Mouse (Mus musculus) neural tube, embryonic 12.5 days (tissue): ENCODE results near the gene Rtn2. TPM values are rescaled to one million over a fixed set of nuclear protein-coding genes. Genes with fewer than 3 reads are reported as not detected.

Source experiments
- ATAC-seq: fragments of 200-750 bp; cut with Nextera tagmentation; 2 replicates; pipeline ENCODE4 v1.8.0; 2017; ENCODE audit warnings: low read depth, mild to moderate bottlenecking, moderate TSS enrichment, moderate library complexity; ENCODE audit not compliant: low FRiP score
- H3K27ac ChIP-seq: fragments of 300-500 bp; sonication (generic); 2 replicates; pipeline ENCODE4 v1.5.1; 2016
- H3K27me3 ChIP-seq: fragments of 300-500 bp; sonication (generic); replicated peaks from 2 replicates; pipeline ENCODE4 v1.6.1; 2016; ENCODE audit warnings: mild to moderate bottlenecking
- H3K36me3 ChIP-seq: fragments of 300-500 bp; sonication (generic); 2 replicates; pipeline ENCODE4 v1.6.1; 2016; ENCODE audit warnings: mild to moderate bottlenecking
- H3K4me1 ChIP-seq: fragments of 300-500 bp; sonication (generic); 2 replicates; pipeline ENCODE4 v1.6.1; 2016
- H3K4me2 ChIP-seq: fragments of 300-500 bp; sonication (generic); replicated peaks from 2 replicates; pipeline ENCODE4 v1.6.1; 2016; ENCODE audit warnings: mild to moderate bottlenecking
- H3K4me3 ChIP-seq: fragments of 300-500 bp; sonication (generic); 2 replicates; pipeline ENCODE4 v1.5.1; 2016
- H3K9ac ChIP-seq: fragments of 300-500 bp; sonication (generic); 2 replicates; pipeline ENCODE4 v1.6.1; 2016; ENCODE audit warnings: mild to moderate bottlenecking
- H3K9me3 ChIP-seq: fragments of 300-500 bp; sonication (generic); 2 replicates; pipeline ENCODE4 v1.6.1; 2016; ENCODE audit warnings: mild to moderate bottlenecking
- WGBS: fragments of 180-500 bp; shearing (Covaris S2); methylation state at CpG from one replicate; pipeline ENCODE4 v1.1.7; 2016; 5-methylcytosine and 5-hydroxymethylcytosine counted together
- polyA plus RNA-seq: library from polyadenylated mRNA; unstranded; fragments of >200 nt; fragmentation: Nextera tagmentation; extraction: Ambion mirVana; gene quantifications from 2 replicates; pipeline ENCODE4 v1.2.1, GENCODE M21; 2016

Rtn2 gene
- polyA plus RNA-seq: 91.1 and 99.1 TPM in 2 replicates

DNA sequence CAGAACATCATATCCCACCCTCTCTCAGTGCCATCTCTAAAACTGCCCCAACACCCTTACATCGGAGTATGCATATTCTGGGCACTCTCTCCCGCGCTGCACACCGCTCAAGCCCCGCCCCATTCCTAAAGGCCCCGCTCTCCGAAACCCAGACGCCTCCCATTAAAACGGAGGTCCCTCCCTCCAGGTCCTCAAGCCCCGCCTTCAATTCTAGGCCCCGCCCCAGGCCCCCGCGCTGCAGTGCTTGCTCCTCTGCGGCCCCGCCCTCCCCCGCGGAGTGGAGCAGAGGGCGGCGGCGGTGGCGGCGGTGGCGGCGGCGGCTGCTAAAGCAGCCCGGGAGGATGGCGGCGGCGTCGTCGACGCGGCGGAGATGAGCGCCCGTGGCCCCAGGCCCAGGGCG, at the start of gene Rtn2:
Gene Rtn2 (plus strand): TSS at position 240 of the 400 bp plus-strand sequence.
- Histone ChIP-seq H3K27ac (peak within 1 kb of the TSS; percentile 77; the same call in 1 of the 2 replicates), H3K9me3 (no peaks in the 10 kb centered on the region), H3K27me3 (peaks cover 39% of the 10 kb centered on the region), H3K9ac (peak within 1 kb of the TSS; percentile 93), H3K4me2 (peak within 1 kb of the TSS; percentile 86), H3K36me3 (peaks cover 12% of the 10 kb centered on the region), H3K4me3 (peak within 1 kb of the TSS; percentile 84), H3K4me1 (peaks cover 8% of the 10 kb centered on the region)
- WGBS: 2% methylated on average over 37 of the region's 37 CpGs
- ATAC-seq: peak; percentile 83

DNA sequence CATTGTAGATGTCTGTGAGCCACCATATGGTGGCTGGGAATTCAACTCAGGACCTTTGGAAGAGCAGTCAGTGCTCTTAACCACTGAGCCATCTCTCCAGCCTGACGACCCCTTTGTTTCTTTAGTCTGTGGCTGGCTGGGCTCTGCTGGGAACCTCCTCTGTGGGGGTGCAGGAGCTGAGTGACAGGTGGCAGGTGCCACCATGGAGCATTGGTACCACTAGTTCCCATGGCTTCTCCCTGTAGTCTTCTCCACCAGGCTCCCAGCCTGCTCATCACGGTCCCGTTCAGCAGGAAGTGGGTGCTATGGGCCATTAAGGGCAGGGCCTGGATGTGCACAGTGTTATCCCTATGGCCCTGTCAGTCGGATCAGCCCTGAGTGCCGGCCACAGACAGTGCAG, 47.8 kb upstream of the Rtn2 start:
- no peak overlapping the region for H3K9ac ChIP-seq
- H3K27ac ChIP-seq: no peak overlapping the region
- 82% methylated on average over 5 of the region's 5 CpGs for WGBS
- H3K36me3 ChIP-seq: peaks cover 16% of the 10 kb centered on the region
- H3K4me1 ChIP-seq: peaks cover 9% of the 10 kb centered on the region
- no peaks in the 10 kb centered on the region for H3K27me3 ChIP-seq
- no peaks in the 10 kb centered on the region for H3K9me3 ChIP-seq
- H3K4me2 ChIP-seq: no peak overlapping the region
- no peak overlapping the region for H3K4me3 ChIP-seq
- no peak for ATAC-seq

DNA sequence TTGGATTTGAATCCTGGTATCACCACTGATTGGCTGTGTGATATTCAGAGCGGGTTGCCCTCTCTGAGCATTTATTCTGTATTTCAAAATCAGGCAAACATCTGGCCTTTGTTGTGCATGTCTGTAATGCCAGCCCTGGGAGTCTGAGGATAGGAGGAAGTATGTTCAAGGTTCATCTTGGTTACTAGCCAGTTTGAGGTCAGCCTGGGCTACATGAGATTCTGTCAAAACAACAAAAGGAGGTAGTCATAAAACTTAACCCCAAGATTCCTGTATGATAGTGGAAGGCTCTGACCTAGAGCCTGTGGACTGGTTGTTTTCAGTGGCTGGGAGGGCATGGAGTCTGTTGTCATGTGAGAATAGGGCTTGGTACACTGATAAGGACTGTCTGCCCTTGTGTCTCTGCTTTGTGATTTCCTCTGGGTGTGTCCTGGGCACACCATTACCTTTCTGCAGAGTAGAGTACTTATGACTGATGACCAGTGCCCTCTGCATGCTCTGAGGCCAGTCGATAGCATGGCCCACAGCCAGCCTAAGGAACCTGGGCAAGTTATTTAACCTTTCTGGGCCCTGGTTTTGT, 47.2 kb upstream of the Rtn2 start:
- H3K27me3 ChIP-seq: no peaks in the 10 kb centered on the region
- WGBS: 95% methylated on average over 2 of the region's 2 CpGs

DNA sequence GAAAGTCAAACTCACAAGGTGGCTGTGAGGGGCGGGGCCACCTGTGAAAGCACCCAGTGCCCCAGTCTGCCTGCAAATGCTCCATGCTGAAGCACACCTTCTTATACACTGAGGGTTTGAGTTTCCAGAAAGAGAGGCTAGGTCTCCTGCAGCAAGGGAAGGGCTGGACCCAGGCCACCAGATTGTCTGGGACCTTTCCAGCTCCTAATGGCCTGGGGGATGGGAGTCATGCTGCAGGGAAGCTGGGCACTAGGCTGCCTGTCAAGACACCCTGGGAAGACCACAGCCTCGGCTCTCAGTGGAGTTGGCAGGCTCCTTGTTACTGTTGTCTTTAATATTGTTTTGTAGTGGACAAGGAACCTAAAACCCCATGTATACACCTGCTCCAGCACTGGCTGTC, 46.0 kb upstream of the Rtn2 start:
- H3K36me3 ChIP-seq: peaks cover 11% of the 10 kb centered on the region
- no peak for ATAC-seq
- H3K9me3 ChIP-seq: no peaks in the 10 kb centered on the region
- no peak overlapping the region for H3K27ac ChIP-seq
- H3K4me3 ChIP-seq: no peak overlapping the region
- WGBS: 79% methylated on average over 2 of the region's 2 CpGs
- H3K9ac ChIP-seq: no peak overlapping the region
- H3K4me1 ChIP-seq: peaks cover 14% of the 10 kb centered on the region; the same call in 1 of the 2 replicates
- H3K4me2 ChIP-seq: no peak overlapping the region
- no peaks in the 10 kb centered on the region for H3K27me3 ChIP-seq

More for the DNA sequence above, 47.2 kb upstream of the Rtn2 start:
- Histone ChIP-seq H3K4me2 (no peak overlapping the region), H3K36me3 (peaks cover 16% of the 10 kb centered on the region), H3K27ac (no peak overlapping the region), H3K4me1 (peaks cover 10% of the 10 kb centered on the region; the same call in 1 of the 2 replicates), H3K9me3 (no peaks in the 10 kb centered on the region), H3K9ac (no peak overlapping the region), H3K4me3 (no peak overlapping the region)
- no peak for ATAC-seq

DNA sequence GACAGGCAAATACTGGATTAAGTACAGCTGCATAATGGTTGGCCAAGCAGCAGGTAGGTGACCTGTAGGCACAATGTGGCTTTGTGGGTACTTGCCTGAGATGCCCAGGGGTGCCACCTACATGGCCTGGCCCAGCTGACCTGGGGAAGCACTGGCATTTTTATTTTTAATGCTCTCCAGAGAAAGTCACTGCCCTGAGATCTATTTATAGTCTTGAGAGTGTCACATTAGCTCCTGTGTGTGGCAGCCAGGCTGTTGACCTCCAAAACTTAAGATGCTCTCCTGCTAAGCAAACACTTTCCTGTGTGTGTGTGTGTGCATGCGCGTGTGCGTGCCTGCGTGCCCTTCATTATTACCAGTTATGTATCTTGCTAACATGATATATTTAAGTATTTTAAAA, 44.1 kb upstream of the Rtn2 start:
- Histone ChIP-seq H3K4me3 (no peak overlapping the region), H3K4me2 (no peak overlapping the region), H3K4me1 (peaks cover 14% of the 10 kb centered on the region; the same call in 1 of the 2 replicates), H3K27me3 (no peaks in the 10 kb centered on the region), H3K36me3 (no peaks in the 10 kb centered on the region), H3K9ac (no peak overlapping the region), H3K27ac (no peak overlapping the region), H3K9me3 (no peaks in the 10 kb centered on the region)
- 95% methylated on average over 4 of the region's 4 CpGs for whole genome bisulfite sequencing
- ATAC-seq: no peak

- WGBS: 4% methylated on average over 1 of the region's 1 CpGs
- Histone ChIP-seq H3K27me3 (no peaks in the 10 kb centered on the region), H3K27ac (no peak overlapping the region), H3K9ac (no peak overlapping the region), H3K9me3 (no peaks in the 10 kb centered on the region), H3K4me3 (no peak overlapping the region), H3K4me1 (peaks cover 14% of the 10 kb centered on the region; the same call in 1 of the 2 replicates), H3K36me3 (peaks cover 2% of the 10 kb centered on the region; the same call in 1 of the 2 replicates), H3K4me2 (no peak overlapping the region; the same call in 1 of the 2 replicates)
- peak; percentile 94 for ATAC-seq
These were observed 43.0 kb upstream of the Rtn2 start for GRCm38 (mm10) chr7:19239423-19239822.

GRCm38 (mm10) chr7:19239986-19240385, 42.4 kb upstream of the Rtn2 start:
- ATAC-seq: 0 out of 2 replicates have a peak, but pooled peaks have one; percentile 35
- peaks cover 8% of the 10 kb centered on the region for H3K36me3 ChIP-seq
- H3K4me3 ChIP-seq: no peak overlapping the region
- H3K4me1 ChIP-seq: peaks cover 14% of the 10 kb centered on the region; the same call in 1 of the 2 replicates
- H3K4me2 ChIP-seq: no peak overlapping the region
- H3K27ac ChIP-seq: no peak overlapping the region
- WGBS: 78% methylated on average over 4 of the region's 4 CpGs
- no peak overlapping the region for H3K9ac ChIP-seq
- H3K9me3 ChIP-seq: no peaks in the 10 kb centered on the region
- no peaks in the 10 kb centered on the region for H3K27me3 ChIP-seq

GRCm38 (mm10) chr7:19240905-19241463, 41.4 kb upstream of the Rtn2 start:
- no peak overlapping the region for H3K4me2 ChIP-seq
- no peak for ATAC-seq
- H3K9me3 ChIP-seq: no peaks in the 10 kb centered on the region
- no peak overlapping the region for H3K9ac ChIP-seq
- 89% methylated on average over 8 of the region's 8 CpGs for WGBS
- H3K36me3 ChIP-seq: peaks cover 18% of the 10 kb centered on the region
- no peak overlapping the region for H3K27ac ChIP-seq
- H3K4me3 ChIP-seq: no peak overlapping the region
- H3K27me3 ChIP-seq: no peaks in the 10 kb centered on the region
- peaks cover 14% of the 10 kb centered on the region; the same call in 1 of the 2 replicates for H3K4me1 ChIP-seq

DNA sequence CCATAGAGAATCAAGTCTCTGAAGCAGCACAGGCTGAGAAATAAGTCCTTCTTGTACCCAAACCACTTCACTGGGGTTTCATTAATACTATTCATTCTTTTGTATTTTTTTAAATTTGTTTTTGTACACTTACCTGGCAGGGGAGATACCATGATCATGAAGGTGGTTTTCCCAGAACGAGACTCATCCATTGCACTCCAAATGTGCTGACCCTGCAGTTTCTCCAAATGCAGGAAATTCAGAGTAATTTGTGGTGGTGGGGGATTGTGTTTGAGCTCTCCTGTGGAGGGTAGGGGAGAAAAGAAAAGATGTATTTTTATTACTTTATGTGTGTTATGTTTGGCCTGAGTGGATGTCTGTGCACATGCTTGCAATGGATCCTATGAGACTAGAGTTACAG, 40.4 kb upstream of the Rtn2 start:
- Histone ChIP-seq H3K4me2 (no peak overlapping the region), H3K4me1 (peaks cover 14% of the 10 kb centered on the region; the same call in 1 of the 2 replicates), H3K27me3 (no peaks in the 10 kb centered on the region), H3K9me3 (no peaks in the 10 kb centered on the region), H3K36me3 (peaks cover 22% of the 10 kb centered on the region), H3K9ac (no peak overlapping the region), H3K4me3 (no peak overlapping the region), H3K27ac (no peak overlapping the region)
- WGBS: 89% methylated on average over 1 of the region's 1 CpGs
- ATAC-seq: no peak

DNA sequence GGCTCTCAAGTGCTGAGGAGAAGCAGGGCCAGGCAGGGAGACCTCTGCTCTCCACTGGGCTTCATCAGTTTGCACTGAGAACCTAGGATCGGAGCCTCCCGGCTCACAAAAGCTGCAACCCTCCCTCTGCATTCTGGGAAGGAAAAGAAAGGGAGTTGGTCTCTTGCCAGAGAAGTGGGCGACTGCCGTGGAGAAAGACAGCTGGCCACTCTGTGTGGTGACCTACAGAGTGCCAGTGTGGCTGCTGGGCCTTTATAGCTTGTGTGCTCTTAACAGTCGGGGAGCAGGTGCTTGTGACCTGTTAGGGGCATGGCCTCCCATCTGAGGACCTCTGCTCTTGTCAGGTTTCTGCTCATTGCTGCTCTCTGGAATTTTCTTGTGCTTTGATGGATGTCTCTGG, 38.6 kb upstream of the Rtn2 start:
- peak overlapping the region; percentile 35; the same call in 1 of the 2 replicates for H3K9ac ChIP-seq

DNA sequence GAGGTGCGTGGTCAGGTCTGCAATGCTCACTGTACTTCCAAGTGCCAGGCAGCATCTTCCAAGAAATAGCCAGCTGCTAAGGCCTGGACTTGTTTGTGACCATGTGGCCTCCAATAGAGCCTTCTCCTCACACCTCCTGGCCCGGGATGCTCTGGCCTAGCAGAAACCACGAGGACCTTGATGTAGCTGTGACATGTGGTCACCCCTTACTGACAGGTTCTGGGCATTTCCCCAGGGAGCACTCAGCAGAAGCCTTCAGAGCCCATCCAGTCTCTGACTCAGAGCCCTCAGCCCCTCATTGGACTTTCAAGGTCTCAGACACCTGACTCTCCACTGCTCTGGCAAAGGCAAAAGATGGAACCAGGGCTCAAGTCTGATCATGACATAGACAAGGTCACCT, 37.3 kb upstream of the Rtn2 start:
- Histone ChIP-seq H3K9ac (no peak overlapping the region), H3K36me3 (peaks cover 29% of the 10 kb centered on the region), H3K27ac (no peak overlapping the region), H3K9me3 (no peaks in the 10 kb centered on the region), H3K4me2 (no peak overlapping the region), H3K4me1 (peaks cover 4% of the 10 kb centered on the region; the same call in 1 of the 2 replicates), H3K27me3 (no peaks in the 10 kb centered on the region), H3K4me3 (no peak overlapping the region)
- 94% methylated on average over 3 of the region's 3 CpGs for WGBS
- ATAC-seq: no peak

More for the DNA sequence above, 38.6 kb upstream of the Rtn2 start:
- Histone ChIP-seq H3K27ac (no peak overlapping the region), H3K4me1 (peaks cover 14% of the 10 kb centered on the region; the same call in 1 of the 2 replicates), H3K9me3 (no peaks in the 10 kb centered on the region), H3K27me3 (no peaks in the 10 kb centered on the region), H3K36me3 (peaks cover 29% of the 10 kb centered on the region), H3K4me3 (no peak overlapping the region), H3K4me2 (no peak overlapping the region)
- no peak for ATAC-seq
- WGBS: 77% methylated on average over 5 of the region's 5 CpGs

DNA sequence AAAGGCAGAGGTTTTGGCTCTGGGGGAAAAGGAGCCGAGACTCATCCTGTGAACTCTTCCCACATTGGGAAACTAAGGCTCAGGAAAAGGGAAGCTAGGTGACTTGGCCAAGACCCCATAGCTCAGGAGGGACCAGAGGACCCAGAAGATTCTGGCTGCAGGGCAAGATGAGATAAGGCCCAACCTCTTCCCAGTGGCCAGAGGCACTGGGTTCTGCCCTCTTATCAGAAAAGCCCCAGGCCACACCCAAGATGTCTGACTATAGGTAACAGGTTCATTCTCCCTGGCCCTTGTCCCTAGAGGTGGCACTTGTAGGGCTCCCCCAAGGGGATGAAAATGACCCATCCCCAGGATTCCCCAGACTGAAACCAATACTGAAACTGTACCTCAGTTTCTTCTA, 35.6 kb upstream of the Rtn2 start:
- no peaks in the 10 kb centered on the region for H3K9me3 ChIP-seq
- no peaks in the 10 kb centered on the region; the same call in 1 of the 2 replicates for H3K4me1 ChIP-seq
- H3K36me3 ChIP-seq: peaks cover 29% of the 10 kb centered on the region
- no peak for ATAC-seq
- no peak overlapping the region for H3K4me3 ChIP-seq
- 90% methylated on average over 1 of the region's 1 CpGs for WGBS
- no peak overlapping the region for H3K27ac ChIP-seq
- H3K4me2 ChIP-seq: no peak overlapping the region
- H3K27me3 ChIP-seq: no peaks in the 10 kb centered on the region
- H3K9ac ChIP-seq: no peak overlapping the region
